Mouse (Mus musculus) hindlimb bud, embryonic 11.5 days (tissue): ENCODE results near the gene Recql5.

Experiments used
- DNase-seq: peaks from one replicate; pipeline ENCODE4 v3.0.0-alpha.2; 2012; ENCODE audit warnings: low read depth, low spot score; ENCODE audit errors: extremely low spot score

The Recql5 gene

GRCm38 (mm10) chr11:115941980-115942379, 8.7 kb upstream of the Recql5 start:
- DNase-seq: no peak

DNA sequence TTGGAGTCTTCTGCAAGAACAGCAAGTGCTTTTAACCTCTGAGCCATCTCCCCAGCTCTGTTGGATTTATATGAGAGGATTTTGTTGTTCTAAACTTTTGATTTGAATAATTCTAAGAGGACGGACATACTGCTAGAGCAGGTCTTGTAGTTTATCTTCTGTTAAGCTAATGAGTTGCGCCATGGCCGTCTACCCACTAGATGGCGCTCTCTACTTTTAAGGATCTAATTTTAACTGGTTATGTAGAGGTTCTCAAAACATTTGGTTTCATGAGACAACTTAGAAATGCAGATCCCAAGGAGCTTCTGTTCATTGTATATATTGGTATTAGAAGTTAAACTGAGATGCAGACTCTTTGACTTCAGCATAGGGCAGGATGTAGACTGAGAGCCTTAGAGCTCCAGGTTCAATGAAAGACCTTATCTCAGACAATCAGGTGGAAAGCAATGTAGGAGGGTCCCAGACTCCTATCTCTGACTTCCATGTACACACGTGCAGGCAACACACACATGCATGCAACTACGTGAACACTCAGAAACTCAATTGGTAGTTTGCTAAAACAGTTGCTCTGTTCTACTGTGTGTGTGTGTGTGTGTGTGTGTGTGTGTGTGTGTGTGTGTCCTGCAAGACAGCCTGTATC, 6.5 kb upstream of the Recql5 start:
- peak; percentile 57 for DNase-seq

- no peak for DNase-seq
Measured at GRCm38 (mm10) chr11:115933747-115934110, 452 bp upstream of the Recql5 start.

DNA sequence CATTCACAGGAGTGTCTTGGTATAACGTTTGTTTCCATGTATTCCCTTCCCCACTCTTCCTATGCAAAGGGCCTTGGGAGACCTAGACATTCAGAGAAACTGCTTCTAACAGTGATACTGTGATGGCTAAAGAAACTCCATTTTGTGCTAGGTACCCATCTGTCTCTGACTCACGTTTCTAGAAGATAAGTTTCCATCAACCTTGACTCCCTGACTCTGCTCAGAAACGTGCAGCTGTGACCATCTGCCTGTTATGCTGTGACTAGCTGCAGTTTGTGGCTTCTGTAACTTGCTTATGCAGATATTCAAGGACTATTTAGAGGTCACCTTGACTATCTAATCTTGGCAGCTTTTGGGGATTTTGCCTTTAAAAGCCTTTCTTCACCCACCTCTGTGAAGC, 2.0 kb downstream of the Recql5 start:
- no peak for DNase-seq

GRCm38 (mm10) chr11:115929818-115930217, 3.5 kb downstream of the Recql5 start:
- DNase-seq: no peak

DNA sequence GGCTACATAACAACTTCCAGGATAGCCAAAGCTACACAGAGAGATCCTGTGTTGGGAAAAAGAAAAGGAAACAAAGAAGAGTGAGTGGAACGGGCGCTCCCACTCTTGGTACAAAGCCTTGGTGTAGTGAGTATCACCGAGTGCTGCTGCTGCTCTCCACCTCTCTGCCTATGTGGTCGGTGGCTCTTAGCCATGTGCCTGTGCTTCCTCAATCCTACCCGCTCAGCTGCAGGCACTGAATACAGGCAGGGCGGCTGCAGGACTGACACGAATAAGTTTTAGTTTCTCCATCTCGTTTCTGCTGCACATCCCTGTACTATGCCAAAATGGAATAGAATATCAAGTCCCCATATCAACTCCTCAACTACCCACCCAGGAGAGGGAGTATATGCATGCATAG, 4.2 kb downstream of the Recql5 start:
- DNase-seq: no peak

- no peak for DNase-seq
Measured at GRCm38 (mm10) chr11:115921986-115922385, 11.3 kb downstream of the Recql5 start.

- DNase-seq: peak; percentile 28
Measured at GRCm38 (mm10) chr11:115920110-115920818, 13.0 kb downstream of the Recql5 start.

DNA sequence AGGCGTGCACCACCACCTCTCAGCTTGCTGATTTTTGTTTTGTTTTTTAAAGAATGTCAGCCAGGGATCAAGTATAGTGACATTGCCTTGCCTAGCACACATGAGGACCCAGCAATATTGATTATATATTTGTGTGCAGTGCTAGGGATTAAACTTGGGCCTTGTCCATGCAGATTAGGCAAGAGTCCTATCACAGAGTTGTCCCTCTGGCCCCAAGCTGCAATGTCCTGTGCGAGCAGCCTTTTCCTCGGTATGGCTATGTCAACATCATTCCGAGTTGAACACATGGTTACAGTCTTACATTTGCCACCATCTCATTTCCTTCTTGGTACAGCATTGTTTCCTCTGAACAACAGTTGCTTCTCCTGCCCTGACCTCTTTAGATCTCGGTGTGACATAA, 14.2 kb downstream of the Recql5 start:
- no peak for DNase-seq

DNA sequence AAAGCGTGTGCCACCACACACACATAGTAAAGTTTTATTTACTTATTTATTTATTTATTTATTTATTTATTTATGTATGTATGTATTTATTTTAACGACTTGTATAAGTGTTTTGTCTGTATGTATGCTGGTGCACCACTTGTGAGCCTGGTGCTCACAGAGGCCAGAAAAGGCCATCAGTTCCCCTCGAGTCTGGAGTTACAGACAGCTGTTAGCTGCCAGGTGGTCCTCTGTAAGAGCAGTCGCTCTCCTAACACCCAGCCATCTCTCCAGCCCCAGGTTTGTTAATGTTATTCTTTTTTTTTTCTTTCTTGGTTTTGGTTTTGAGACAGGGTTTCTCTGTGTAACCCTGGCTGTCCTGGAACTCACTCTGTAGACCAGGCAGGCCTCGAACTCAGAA, 14.6 kb downstream of the Recql5 start:
- no peak for DNase-seq

DNA sequence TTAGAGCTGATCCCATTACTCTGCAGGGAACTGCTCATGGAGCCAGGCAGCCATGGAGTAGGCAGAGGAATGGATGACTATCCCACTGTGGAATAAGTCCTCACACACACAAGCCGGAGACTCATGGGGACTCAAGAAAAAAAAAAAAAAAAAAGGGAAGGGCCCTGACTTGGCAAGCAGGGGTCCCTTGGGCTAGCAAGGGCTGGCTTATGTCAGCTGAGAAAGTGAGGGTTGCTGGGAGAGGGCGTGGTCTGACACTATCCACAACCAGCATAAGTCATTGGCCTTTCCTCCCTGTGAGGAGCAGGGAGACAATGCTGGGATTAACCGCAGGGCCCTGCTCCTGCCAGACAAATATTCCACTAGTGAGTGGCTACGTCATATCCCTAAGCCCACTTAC, 16.7 kb downstream of the Recql5 start:
- no peak for DNase-seq

DNA sequence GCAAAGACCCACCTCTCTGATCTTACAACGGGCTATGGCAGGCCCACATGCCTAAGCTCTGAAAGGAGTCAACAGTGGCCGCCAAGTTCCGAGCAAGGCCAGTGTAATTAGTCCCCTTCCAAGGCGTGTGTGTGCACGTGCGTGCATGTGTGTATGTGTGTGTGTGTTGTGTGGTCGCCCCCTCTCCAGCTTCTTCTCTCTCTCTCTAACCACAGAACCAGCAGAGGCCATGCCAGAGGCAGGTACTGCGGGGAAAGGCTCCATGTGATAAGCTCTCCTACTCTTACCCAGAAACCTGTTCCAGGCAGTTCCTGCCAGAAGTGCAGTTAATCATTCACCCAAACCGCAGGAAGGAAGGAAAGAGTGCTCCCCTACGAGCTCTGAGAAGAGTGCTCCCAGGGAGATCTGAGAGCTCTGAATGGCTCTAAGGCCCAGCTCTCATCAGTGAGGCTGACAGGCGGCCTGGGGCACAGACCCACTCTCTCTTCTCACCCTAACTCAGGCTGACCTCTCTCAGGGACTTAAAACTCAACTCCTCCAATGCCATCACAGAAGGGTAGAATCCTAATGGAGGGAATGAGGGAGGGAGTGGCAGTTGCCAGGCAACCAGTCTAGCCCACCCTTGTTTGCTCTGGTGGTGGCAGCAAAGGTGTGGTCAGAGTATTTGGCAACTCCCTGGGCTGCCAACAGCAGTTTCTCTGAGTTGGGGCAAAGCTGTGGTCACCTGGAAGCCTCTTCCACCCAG, 21.5 kb downstream of the Recql5 start, which contains the start of gene Smim6:
Gene Smim6 (plus strand): TSS at position 386 of the 745 bp plus-strand sequence.
- no peak for DNase-seq

DNA sequence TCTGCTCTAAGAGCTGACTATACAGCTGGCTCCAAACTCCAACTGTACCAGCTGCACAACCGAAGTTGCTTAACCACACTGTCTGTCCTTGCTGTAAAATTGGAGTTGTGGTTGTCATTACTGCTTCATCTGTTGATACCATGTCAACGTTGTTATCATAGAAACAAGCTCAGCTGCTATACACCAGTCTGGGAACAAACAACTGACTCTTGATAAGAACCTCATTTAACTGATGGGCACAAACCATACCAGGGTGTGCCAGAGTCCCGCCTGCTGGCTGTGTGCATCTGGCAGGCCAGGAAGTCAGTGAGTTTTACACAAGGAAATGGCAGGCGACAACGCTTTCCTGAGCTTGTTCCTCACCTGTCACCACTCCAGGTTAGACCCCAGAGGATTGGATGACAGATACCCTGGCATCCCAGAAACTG, 22.1 kb downstream of the Recql5 start:
- DNase-seq: no peak

DNA sequence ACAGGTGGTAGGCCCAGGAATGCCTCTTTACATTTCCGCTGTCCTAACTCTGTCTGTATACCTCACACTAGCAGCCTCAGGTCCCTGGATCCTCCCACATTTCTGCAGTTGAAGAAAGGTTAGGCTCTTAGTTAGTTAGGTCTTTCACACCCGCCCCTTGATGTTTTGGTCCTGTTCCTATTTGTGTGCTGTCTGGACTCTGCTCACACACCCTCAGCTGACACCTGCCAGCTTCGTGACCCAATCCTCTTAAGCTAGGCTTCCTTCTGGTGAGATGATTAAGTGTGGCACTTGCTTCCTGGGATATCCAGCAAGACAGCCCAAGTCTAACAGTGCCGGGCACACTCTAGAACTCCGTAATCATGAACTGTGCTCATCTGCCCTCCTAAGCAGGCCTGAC, 26.8 kb downstream of the Recql5 start:
- no peak for DNase-seq

DNA sequence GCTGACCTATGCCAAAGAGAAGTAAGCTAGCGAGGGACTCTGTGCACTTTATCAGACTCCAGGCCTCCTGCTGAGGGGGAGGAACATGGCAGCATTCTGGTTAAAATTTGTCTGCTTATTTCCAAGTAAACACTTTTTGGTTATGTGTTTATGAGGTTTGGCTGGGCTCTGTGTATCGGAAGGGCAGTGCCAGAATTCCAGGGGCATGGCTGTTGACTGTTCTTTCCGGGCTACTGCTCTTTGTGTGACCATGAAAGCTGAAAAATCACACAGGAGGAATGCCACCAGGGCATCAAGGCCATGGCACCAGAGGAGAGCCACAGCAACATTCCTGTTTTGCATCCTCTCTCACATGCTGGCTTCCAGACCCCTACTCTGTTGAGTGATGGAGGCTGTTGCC, 27.2 kb downstream of the Recql5 start:
- DNase-seq: no peak

DNA sequence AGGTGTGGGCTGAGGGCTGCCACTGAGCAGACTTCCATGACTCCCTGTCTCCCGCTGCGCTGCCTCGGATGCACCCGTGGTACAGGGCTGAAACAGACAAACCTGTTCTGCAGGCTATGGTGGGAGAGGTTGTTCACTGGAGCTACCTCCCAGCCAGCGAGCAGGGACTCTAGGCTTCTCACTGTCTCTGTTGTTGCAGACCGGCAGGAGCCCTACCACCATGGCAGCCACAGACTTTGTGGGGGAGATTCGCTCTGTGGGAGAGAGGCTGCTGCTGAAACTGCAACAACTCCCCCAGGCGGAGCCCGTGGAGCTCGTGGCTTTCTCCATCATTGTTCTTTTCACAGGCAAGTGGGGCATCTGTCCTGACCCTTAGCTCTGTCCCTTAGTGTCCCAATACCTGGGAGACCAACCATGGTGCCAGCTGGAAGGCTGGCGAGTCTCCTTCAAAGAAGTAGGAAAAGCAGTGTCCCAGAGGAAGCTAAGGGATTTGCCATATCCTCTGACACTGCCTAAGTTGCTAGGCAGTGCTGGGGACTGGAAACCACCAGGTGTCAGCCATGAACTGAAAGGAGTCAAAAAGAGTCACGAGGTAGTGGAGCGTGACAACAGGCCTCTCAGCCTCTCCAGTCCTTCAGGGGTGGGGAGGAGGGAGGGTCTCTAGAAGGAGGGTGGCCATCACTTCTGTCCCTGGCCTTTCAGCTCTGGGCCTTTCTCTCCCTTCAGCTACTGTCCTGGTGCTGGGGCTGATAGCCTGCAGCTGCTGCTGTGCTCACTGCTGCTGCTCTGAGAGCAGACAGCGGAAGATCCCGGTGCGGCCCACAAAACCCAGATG, 28.1 kb downstream of the Recql5 start:
- no peak for DNase-seq

DNA sequence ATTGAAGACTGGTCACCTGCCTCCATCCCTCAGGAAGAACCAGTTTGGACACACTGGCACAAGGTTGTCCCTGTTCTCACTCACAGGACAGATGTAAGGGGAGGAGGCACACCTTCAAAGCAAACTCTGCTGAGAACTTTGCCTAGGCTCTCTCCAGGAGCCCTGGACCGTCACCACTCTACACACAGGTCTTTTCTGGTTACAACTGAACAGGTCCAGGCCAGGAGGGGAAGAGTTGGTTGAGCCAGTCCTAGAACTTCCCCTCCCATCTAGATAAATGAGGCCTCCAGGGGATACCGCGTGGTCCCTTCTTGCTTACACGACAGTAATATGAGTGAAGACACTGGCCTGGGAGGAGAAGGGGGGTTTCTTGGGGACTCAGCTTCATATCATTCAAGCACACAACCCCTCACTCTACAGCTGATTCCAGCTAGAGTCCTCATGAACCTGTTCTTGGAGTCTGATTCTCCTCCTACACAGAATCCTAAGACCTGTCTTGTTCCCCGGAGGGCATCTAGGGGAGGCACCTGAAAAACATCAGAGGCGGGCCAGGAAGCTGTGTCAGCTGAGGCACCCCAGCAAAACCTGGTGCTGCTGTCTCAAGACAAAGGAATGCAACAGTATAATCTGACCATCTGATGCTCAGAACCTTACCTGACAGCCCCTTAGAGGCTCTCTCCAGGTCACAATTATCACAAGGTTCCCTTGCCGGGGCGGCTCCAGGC, 28.9 kb downstream of the Recql5 start:
- no peak for DNase-seq

- no peak for DNase-seq
Measured at GRCm38 (mm10) chr11:115903384-115904230, 29.7 kb downstream of the Recql5 start.

- DNase-seq: no peak
Measured at GRCm38 (mm10) chr11:115902831-115903230, 30.4 kb downstream of the Recql5 start.

DNA sequence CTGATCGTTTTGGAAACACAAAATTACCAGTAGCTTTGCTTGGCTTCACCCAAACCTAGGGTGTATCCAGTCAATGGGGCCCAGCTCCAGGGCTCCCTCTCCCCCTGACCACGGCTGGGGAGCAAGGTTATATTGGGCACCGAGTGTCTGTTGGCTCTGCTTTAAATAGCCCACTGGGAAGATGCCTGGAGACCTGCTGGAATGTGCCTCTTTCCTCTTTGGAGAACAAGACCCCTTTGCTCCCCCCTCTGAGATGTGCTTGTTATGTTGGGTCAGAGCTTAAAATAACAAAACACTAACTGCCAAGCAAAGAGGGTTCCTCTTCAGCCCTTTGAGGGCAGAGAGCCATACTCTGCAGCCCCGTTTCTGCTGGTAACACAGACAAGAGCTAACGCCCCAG, 31.1 kb downstream of the Recql5 start:
- no peak for DNase-seq
